Mouse (Mus musculus) heart, embryonic 10.5 days (tissue): ENCODE measurements at regions not wholly inside any gene's neighbourhood (a gene's known extent, or its start where the extent isn't known, plus 50 kb on each side); places are given as distances from the start of the nearest gene placed in this dataset.
"Not testable (repeated sequence)": the region's sequence is repeated elsewhere in the genome, so short reads cannot be mapped to it uniquely, and the experiment has no call there.

Experiments used
- DNase-seq: peaks from one replicate; pipeline ENCODE4 v3.0.0-alpha.2; 2017; ENCODE audit warnings: low spot score
- H3K27ac ChIP-seq: fragments of 300-500 bp; sonication (generic); 2 replicates; pipeline ENCODE4 v1.5.1; 2016; ENCODE audit warnings: mild to moderate bottlenecking
- H3K27me3 ChIP-seq: fragments of 300-500 bp; sonication (generic); 2 replicates; pipeline ENCODE4 v1.6.1; 2016; ENCODE audit warnings: mild to moderate bottlenecking; ENCODE audit not compliant: poor library complexity, insufficient read depth, severe bottlenecking
- H3K36me3 ChIP-seq: fragments of 300-500 bp; sonication (generic); 2 replicates; pipeline ENCODE4 v1.6.1; 2016; ENCODE audit warnings: mild to moderate bottlenecking, moderate library complexity
- H3K4me1 ChIP-seq: fragments of 300-500 bp; sonication (generic); 2 replicates; pipeline ENCODE4 v1.6.1; 2016; ENCODE audit warnings: mild to moderate bottlenecking
- H3K4me3 ChIP-seq: fragments of 300-500 bp; sonication (generic); 2 replicates; pipeline ENCODE4 v1.5.1; 2016; ENCODE audit warnings: mild to moderate bottlenecking, moderate library complexity
- H3K9me3 ChIP-seq: fragments of 300-500 bp; sonication (generic); 2 replicates; pipeline ENCODE4 v1.6.1; 2016; ENCODE audit warnings: mild to moderate bottlenecking, moderate library complexity
- WGBS: fragments of 180-500 bp; shearing (Covaris S2); methylation state at CpG from one replicate; pipeline ENCODE4 v1.1.7; 2016; 5-methylcytosine and 5-hydroxymethylcytosine counted together

DNA sequence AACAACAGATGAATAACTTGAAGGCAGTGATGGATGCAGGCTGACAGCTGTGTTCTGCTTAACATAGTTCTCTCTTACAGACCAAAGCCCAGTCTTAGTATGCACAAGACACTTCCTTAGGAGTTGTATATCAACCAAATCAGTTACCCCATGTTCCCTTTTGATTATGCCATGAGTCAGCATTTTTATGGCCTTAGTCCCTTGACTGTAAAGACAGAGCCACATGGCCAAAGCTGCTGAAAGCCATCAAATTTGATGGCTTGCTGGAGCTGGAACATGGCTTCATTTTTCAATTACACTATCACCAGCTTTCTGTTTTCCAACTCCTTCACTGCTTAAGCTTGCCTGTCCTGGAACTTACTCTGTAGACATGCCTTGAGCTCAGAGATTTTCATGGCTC lies 383.4 kb upstream of the Ercc4 start:
- Histone ChIP-seq H3K4me3 (no peak overlapping the region), H3K27ac (no peak overlapping the region), H3K36me3 (no peaks in the 10 kb centered on the region), H3K27me3 (no peaks in the 10 kb centered on the region), H3K4me1 (no peaks in the 10 kb centered on the region), H3K9me3 (no peaks in the 10 kb centered on the region)
- no peak for DNase-seq

- not testable (repeated sequence) for H3K36me3 ChIP-seq, H3K27ac ChIP-seq, DNase-seq, H3K4me3 ChIP-seq, H3K27me3 ChIP-seq, H3K9me3 ChIP-seq, H3K4me1 ChIP-seq
- WGBS: 80% methylated on average over 2 of the region's 2 CpGs
Observed at GRCm38 (mm10) chr16:12730167-12730730, 379.2 kb upstream of the Ercc4 start.

DNA sequence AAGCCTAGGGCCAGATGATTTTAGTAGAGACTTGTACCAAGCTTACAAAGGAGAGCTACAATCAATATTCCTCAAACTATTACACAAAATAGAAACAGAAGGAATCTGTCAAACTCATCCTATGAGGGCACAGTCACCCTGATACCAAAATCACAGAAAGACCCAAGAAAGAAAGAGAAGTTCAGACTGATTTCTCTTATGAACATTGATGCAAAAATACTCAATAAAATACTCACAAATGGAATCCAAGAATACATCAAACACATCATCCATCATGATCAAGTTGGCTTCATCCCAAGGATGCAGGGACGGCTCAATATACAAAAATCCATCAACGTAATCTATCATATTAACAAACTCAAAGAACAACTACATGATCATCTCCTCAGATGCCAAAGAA lies 377.9 kb upstream of the Ercc4 start:
- H3K27me3 ChIP-seq: no peaks in the 10 kb centered on the region
- H3K9me3 ChIP-seq: no peaks in the 10 kb centered on the region
- DNase-seq: no peak
- no peaks in the 10 kb centered on the region for H3K4me1 ChIP-seq
- H3K4me3 ChIP-seq: no peak overlapping the region
- 88% methylated on average over 2 of the region's 2 CpGs for WGBS
- H3K27ac ChIP-seq: no peak overlapping the region
- no peaks in the 10 kb centered on the region for H3K36me3 ChIP-seq

DNA sequence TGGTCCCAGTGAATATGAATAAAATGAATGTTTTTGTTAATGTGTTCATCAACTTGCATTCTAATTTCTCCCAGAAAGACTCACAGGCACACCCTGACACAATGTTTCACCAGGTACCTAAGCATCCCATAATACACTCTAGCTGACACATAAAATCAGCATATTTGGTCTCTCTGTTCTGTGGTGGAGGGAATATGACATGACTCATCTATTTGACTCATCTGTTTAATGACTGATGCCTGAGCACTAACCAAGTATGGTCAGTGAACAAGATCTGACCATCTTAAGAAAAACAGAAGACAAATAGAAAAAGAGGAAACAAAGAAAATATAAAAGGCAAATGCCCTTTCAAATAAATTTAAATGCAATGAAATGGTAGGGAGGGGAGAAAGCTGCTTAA lies 367.0 kb upstream of the Ercc4 start:
- Histone ChIP-seq H3K4me1 (no peaks in the 10 kb centered on the region), H3K27ac (no peak overlapping the region), H3K36me3 (no peaks in the 10 kb centered on the region), H3K9me3 (no peaks in the 10 kb centered on the region), H3K27me3 (no peaks in the 10 kb centered on the region), H3K4me3 (no peak overlapping the region)
- no peak for DNase-seq

GRCm38 (mm10) chr16:12753181-12753580 lies 356.3 kb upstream of the Ercc4 start:
- Histone ChIP-seq H3K27ac (no peak overlapping the region), H3K4me3 (no peak overlapping the region), H3K27me3 (no peaks in the 10 kb centered on the region), H3K9me3 (no peaks in the 10 kb centered on the region), H3K36me3 (no peaks in the 10 kb centered on the region), H3K4me1 (no peaks in the 10 kb centered on the region)
- no peak for DNase-seq
- WGBS: 78% methylated on average over 3 of the region's 3 CpGs

DNA sequence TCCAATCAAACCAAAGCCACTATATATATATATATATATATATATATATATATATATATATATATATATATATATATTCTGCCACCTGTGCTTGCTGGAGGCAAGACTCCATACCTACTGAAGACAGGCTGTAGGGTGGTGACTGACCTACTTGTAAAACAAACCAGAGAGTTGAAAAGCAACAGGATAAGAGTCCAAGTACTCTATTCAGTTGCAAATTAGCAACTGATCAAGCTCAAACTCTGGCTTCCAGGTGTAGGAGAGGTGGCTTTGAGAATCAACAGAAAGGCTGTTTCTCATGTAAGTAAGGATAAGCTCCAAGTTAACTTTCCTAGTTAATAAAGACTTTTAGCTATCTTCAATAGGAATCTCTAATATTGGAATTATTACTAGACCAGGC lies 355.1 kb upstream of the Ercc4 start:
- Histone ChIP-seq H3K27me3 (no peaks in the 10 kb centered on the region), H3K36me3 (no peaks in the 10 kb centered on the region), H3K27ac (no peak overlapping the region), H3K4me3 (no peak overlapping the region), H3K9me3 (no peaks in the 10 kb centered on the region), H3K4me1 (no peaks in the 10 kb centered on the region)
- DNase-seq: no peak

- Histone ChIP-seq H3K27ac (no peak overlapping the region), H3K27me3 (no peaks in the 10 kb centered on the region), H3K4me3 (no peak overlapping the region), H3K36me3 (no peaks in the 10 kb centered on the region), H3K4me1 (no peaks in the 10 kb centered on the region), H3K9me3 (no peaks in the 10 kb centered on the region)
- no peak for DNase-seq
- 83% methylated on average over 4 of the region's 4 CpGs for WGBS
Observed at GRCm38 (mm10) chr16:12758594-12758993, 350.9 kb upstream of the Ercc4 start.

- H3K4me1 ChIP-seq: no peaks in the 10 kb centered on the region
- no peaks in the 10 kb centered on the region for H3K27me3 ChIP-seq
- no peak overlapping the region for H3K4me3 ChIP-seq
- H3K9me3 ChIP-seq: no peaks in the 10 kb centered on the region
- no peaks in the 10 kb centered on the region for H3K36me3 ChIP-seq
- no peak overlapping the region for H3K27ac ChIP-seq
- WGBS: 88% methylated on average over 1 of the region's 1 CpGs
- no peak for DNase-seq
Observed at GRCm38 (mm10) chr16:12764166-12764565, 345.3 kb upstream of the Ercc4 start.

DNA sequence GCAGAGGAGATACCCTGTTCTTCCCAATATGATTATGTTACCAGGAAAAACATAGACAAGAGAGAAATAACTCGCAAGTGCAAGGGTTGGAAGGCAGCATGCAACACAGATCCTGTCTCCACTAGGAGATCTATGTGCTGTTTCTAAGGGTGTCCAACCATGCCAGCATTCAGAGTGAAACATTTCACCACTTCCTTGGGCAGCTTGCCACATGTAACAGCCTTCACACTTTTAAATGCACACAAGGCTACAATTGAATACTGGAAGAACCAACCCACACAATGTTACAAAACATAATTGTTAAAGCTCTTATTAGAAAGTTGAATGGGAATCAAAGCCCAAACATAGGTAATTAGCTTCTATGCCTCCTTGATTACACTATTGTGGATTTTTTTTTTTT lies 344.9 kb upstream of the Ercc4 start:
- no peak overlapping the region for H3K27ac ChIP-seq
- no peak overlapping the region for H3K4me3 ChIP-seq
- no peaks in the 10 kb centered on the region for H3K4me1 ChIP-seq
- no peaks in the 10 kb centered on the region for H3K36me3 ChIP-seq
- DNase-seq: no peak
- 85% methylated on average over 1 of the region's 1 CpGs for WGBS
- no peaks in the 10 kb centered on the region for H3K27me3 ChIP-seq
- no peaks in the 10 kb centered on the region for H3K9me3 ChIP-seq

DNA sequence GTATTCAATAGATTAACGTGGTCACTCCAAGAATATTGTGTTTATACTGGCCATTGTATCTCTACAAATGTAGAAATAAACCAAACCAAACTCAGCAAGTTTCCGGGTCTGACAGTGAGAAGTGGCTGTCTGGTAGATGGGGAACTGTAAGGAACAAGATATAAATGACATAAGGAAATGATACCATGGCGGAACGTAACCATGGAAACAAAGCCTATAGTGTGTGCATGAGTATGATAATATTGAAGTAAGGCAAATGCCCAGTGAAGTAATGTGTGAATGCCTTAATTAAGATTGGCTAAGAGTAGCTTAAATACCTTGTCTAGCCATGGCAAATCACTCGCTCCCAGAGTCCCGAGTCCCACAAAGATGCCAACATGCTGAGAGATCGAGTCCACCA lies 342.6 kb upstream of the Ercc4 start:
- DNase-seq: no peak
- Histone ChIP-seq H3K4me3 (no peak overlapping the region), H3K27me3 (no peaks in the 10 kb centered on the region), H3K27ac (no peak overlapping the region), H3K9me3 (no peaks in the 10 kb centered on the region), H3K4me1 (no peaks in the 10 kb centered on the region), H3K36me3 (no peaks in the 10 kb centered on the region)
- WGBS: 89% methylated on average over 7 of the region's 7 CpGs

DNA sequence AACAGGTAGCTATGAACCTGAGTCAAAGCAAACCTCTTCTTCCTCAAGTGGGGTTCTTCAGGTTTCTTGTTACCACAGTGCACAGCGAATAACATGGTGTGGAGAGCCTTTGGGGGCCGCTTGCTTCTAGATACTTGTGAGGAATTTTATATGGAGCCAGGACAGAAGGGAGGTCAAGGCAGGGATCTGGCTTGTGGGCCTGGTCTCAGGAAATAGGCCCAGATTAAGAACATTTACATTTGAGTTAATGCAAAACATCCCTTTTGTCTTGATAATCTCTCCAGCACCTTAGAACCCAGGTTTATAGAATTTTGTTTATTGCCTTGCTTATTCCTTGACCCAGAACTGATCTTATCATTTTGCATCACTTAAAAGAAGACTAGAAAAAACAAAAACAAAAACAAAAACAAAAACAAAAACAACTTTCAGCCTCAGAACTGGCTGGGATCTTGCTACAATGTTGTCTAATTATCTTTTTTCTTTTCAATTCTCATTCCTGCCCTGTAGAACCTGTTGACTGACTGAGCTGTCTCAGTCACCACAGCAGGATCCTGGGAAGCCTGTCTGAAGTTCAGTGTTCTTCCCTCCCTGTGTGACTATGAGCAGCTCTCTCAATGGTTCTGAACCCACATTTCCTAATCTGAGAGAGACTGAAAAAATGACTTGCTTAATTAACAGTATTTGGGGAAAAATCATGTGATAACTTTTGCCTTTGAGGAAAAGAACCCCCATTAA lies 341.2 kb upstream of the Ercc4 start:
- H3K36me3 ChIP-seq: no peaks in the 10 kb centered on the region
- no peaks in the 10 kb centered on the region for H3K27me3 ChIP-seq
- DNase-seq: no peak
- H3K9me3 ChIP-seq: no peaks in the 10 kb centered on the region
- no peak overlapping the region for H3K4me3 ChIP-seq
- 84% methylated on average over 2 of the region's 2 CpGs for WGBS
- no peaks in the 10 kb centered on the region for H3K4me1 ChIP-seq
- H3K27ac ChIP-seq: no peak overlapping the region

DNA sequence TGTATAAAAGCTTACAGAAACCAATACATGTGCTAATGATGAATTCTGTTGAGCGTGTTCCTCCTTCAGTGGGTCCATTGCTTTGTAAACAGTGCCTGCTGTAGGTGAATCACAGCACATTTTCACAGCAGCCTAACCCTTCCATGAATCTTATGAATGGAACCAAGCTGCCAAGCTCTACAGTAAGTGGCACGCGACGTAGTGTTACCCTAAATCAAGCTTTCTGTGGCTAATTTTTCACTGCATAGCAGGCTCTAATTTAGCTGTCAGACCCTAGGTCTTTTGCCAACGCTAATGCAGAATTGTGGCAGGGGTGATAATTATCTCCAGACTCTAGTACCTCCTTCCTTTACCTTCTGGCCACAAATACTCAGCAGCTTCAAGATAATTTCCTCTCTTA lies 339.0 kb upstream of the Ercc4 start:
- no peak overlapping the region for H3K4me3 ChIP-seq
- no peaks in the 10 kb centered on the region for H3K27me3 ChIP-seq
- H3K4me1 ChIP-seq: no peaks in the 10 kb centered on the region
- no peaks in the 10 kb centered on the region for H3K36me3 ChIP-seq
- no peak overlapping the region for H3K27ac ChIP-seq
- no peaks in the 10 kb centered on the region for H3K9me3 ChIP-seq
- no peak for DNase-seq
- 86% methylated on average over 5 of the region's 5 CpGs for WGBS

- 69% methylated on average over 5 of the region's 5 CpGs for WGBS
- DNase-seq: no peak
- no peak overlapping the region; the same call in 1 of the 2 replicates for H3K27ac ChIP-seq
- H3K4me1 ChIP-seq: no peaks in the 10 kb centered on the region
- no peaks in the 10 kb centered on the region for H3K9me3 ChIP-seq
- no peaks in the 10 kb centered on the region for H3K36me3 ChIP-seq
- H3K4me3 ChIP-seq: no peak overlapping the region
- no peaks in the 10 kb centered on the region for H3K27me3 ChIP-seq
Observed at GRCm38 (mm10) chr16:12772535-12772934, 336.9 kb upstream of the Ercc4 start.

GRCm38 (mm10) chr16:12775876-12776275 lies 333.6 kb upstream of the Ercc4 start:
- 59% methylated on average over 2 of the region's 2 CpGs for WGBS
- H3K27ac ChIP-seq: no peak overlapping the region
- no peaks in the 10 kb centered on the region for H3K9me3 ChIP-seq
- no peaks in the 10 kb centered on the region for H3K27me3 ChIP-seq
- no peaks in the 10 kb centered on the region for H3K36me3 ChIP-seq
- DNase-seq: no peak
- H3K4me3 ChIP-seq: no peak overlapping the region
- H3K4me1 ChIP-seq: no peaks in the 10 kb centered on the region
